Mouse (Mus musculus): ENCODE data around the gene Tenm3. TPM values are rescaled to one million over a fixed set of nuclear protein-coding genes. Genes with fewer than 3 reads are reported as not detected.

Tenm3 gene
- polyA plus RNA-seq, 1 experiment from 2014 or later: 57.1 TPM

DNA sequence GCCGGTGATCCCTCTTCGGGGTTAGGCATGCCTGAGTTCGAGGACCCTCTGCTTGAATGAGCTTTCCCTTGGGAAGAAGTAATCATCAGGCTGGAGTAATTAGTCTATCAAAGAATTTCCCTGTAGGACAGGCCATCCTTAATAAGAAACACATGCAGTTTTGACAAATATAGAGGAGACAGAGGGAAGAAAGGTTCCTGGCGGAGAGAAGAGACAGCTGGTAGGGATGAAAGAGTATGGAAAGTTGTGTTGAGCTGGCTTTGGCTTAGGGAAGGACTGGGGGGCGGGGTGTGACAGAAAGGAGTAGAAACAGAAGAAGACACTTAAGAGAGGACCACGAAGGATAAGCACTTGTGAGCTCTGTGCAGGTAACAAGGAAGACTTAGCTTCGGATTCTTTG, 194.3 kb downstream of the Tenm3 start:
- Histone ChIP-seq H3K27me3 (no peaks in the 10 kb centered on the region), H3K4me2 (replicated peaks) (no peak overlapping the region), H3K9ac (replicated peaks) (no peak overlapping the region), H3K4me1 (replicated peaks) (peaks cover 9% of the 10 kb centered on the region; the same call in 1 of the 2 replicates), H3K9me3 (no peaks in the 10 kb centered on the region), H3K36me3 (no peaks in the 10 kb centered on the region), H3K27ac (no peak overlapping the region), H3K4me3 (replicated peaks) (no peak overlapping the region)
- no peak for ATAC-seq
- WGBS: 84% methylated on average over 7 of the region's 7 CpGs

GRCm38 (mm10) chr8:48646110-48646509, 197.6 kb downstream of the Tenm3 start:
- Histone ChIP-seq H3K4me2 (replicated peaks) (peak overlapping the region; percentile 37), H3K27me3 (no peaks in the 10 kb centered on the region), H3K27ac (no peak overlapping the region), H3K9me3 (no peaks in the 10 kb centered on the region), H3K9ac (replicated peaks) (no peak overlapping the region), H3K4me1 (replicated peaks) (peaks cover 9% of the 10 kb centered on the region; the same call in 1 of the 2 replicates), H3K4me3 (replicated peaks) (peak overlapping the region; percentile 17), H3K36me3 (no peaks in the 10 kb centered on the region)
- ATAC-seq: no peak
- 67% methylated on average over 18 of the region's 18 CpGs for WGBS

DNA sequence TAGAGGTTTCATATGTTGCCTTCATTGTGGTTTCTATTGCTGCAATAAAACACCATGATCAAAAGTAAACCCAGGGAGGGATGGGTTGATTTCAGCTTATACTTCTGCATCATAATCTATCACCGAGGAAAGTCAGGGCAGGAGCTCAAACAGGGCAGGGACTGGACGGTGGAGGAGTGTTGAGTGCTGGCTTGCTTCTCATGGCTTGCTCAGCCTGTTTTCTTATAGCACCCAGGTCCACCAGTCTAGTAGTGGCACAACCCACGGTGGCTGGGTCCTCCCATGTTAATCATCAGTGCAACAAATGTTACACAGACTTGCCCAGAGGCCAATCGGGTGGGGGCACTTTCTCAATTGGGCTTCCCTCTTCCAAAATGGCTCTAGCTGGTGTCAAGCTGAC, 205.6 kb downstream of the Tenm3 start:
- Histone ChIP-seq H3K27me3 (no peaks in the 10 kb centered on the region), H3K4me3 (replicated peaks) (no peak overlapping the region), H3K36me3 (no peaks in the 10 kb centered on the region), H3K9ac (replicated peaks) (no peak overlapping the region), H3K9me3 (no peaks in the 10 kb centered on the region), H3K4me2 (replicated peaks) (no peak overlapping the region), H3K27ac (no peak overlapping the region), H3K4me1 (replicated peaks) (peaks cover 7% of the 10 kb centered on the region)
- ATAC-seq: 0 out of 2 replicates have a peak, but pooled peaks have one; percentile 51
- 83% methylated on average over 4 of the region's 4 CpGs for WGBS

DNA sequence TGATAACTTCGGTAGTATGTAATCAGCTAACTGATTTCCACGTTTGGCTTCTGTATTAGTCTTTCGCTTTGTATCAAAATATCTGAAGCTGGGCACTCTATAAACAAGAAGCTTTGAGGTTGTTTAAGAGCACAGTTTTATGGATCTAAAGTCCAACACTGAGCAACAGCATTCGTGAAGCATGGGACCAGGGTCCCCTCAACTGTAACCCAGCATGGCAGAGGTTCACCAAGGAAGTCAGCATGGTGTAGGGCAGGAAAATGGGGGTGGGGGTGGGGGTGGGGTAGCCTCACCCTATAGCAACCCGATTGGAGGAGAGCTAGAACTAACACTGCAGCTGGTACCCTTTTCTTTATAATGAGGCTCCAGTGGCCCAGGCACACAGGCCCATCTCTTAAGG, 206.8 kb downstream of the Tenm3 start:
- H3K9me3 ChIP-seq: no peaks in the 10 kb centered on the region
- no peaks in the 10 kb centered on the region for H3K27me3 ChIP-seq
- H3K4me2 ChIP-seq (replicated peaks): no peak overlapping the region
- WGBS: 87% methylated on average over 5 of the region's 5 CpGs
- no peak overlapping the region for H3K27ac ChIP-seq
- H3K9ac ChIP-seq (replicated peaks): no peak overlapping the region
- no peak overlapping the region for H3K4me3 ChIP-seq (replicated peaks)
- peaks cover 7% of the 10 kb centered on the region for H3K4me1 ChIP-seq (replicated peaks)
- ATAC-seq: no peak
- H3K36me3 ChIP-seq: no peaks in the 10 kb centered on the region

GRCm38 (mm10) chr8:48635815-48636214, 207.9 kb downstream of the Tenm3 start:
- Histone ChIP-seq H3K27ac (no peak overlapping the region), H3K4me2 (replicated peaks) (no peak overlapping the region), H3K4me3 (replicated peaks) (no peak overlapping the region), H3K9ac (replicated peaks) (no peak overlapping the region), H3K4me1 (replicated peaks) (peaks cover 7% of the 10 kb centered on the region), H3K9me3 (no peaks in the 10 kb centered on the region), H3K27me3 (no peaks in the 10 kb centered on the region), H3K36me3 (no peaks in the 10 kb centered on the region)
- 49% methylated on average over 4 of the region's 4 CpGs for WGBS
- ATAC-seq: no peak

- H3K9me3 ChIP-seq: no peaks in the 10 kb centered on the region
- no peak for ATAC-seq
- peaks cover 4% of the 10 kb centered on the region for H3K4me1 ChIP-seq (replicated peaks)
- no peaks in the 10 kb centered on the region for H3K27me3 ChIP-seq
- H3K27ac ChIP-seq: no peak overlapping the region
- H3K4me3 ChIP-seq (replicated peaks): no peak overlapping the region
- 80% methylated on average over 8 of the region's 8 CpGs for WGBS
- H3K4me2 ChIP-seq (replicated peaks): no peak overlapping the region
- no peak overlapping the region for H3K9ac ChIP-seq (replicated peaks)
- H3K36me3 ChIP-seq: no peaks in the 10 kb centered on the region
Observed at GRCm38 (mm10) chr8:48633426-48633825, 210.3 kb downstream of the Tenm3 start.

DNA sequence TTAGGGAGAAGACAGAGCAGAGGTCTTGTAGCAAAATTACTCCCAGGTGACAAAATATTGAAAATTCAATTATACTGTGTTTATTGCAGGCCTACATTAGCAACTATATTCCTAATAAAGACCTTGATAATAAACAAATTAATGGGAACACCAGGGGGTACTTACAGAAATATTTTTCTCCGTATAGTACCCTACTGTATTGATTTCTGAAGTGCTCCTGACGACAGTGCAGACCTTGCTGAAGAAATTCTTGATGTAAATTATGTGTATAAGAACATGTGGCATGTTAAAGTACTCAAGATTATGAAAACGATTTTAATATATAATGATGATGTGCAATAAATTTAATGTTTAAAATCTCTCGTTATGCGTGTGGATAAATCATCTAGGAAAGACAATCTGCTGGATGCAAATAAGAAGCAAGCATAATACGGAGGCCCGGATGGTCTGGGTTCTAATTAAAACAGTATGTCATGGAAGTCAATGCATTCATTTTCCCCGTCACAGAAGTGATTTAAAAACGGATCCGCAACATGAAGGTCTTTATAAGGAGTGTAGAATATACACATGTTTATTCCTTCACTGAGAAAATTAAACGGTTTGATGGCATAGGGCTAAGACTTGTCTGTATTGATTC, 221.1 kb downstream of the Tenm3 start:
- no peaks in the 10 kb centered on the region for H3K4me1 ChIP-seq (replicated peaks)
- no peak overlapping the region for H3K27ac ChIP-seq
- H3K9ac ChIP-seq (replicated peaks): no peak overlapping the region
- H3K4me2 ChIP-seq (replicated peaks): no peak overlapping the region
- H3K4me3 ChIP-seq (replicated peaks): no peak overlapping the region
- no peaks in the 10 kb centered on the region for H3K27me3 ChIP-seq
- ATAC-seq: no peak
- WGBS: 91% methylated on average over 11 of the region's 11 CpGs
- H3K9me3 ChIP-seq: no peaks in the 10 kb centered on the region
- H3K36me3 ChIP-seq: no peaks in the 10 kb centered on the region

- Histone ChIP-seq H3K36me3 (no peaks in the 10 kb centered on the region), H3K9ac (replicated peaks) (no peak overlapping the region), H3K4me1 (replicated peaks) (peaks cover 44% of the 10 kb centered on the region), H3K27ac (no peak overlapping the region), H3K27me3 (no peaks in the 10 kb centered on the region), H3K4me2 (replicated peaks) (no peak overlapping the region), H3K9me3 (no peaks in the 10 kb centered on the region), H3K4me3 (replicated peaks) (no peak overlapping the region)
- no peak for ATAC-seq
- 26% methylated on average over 8 of the region's 8 CpGs for WGBS
Observed at GRCm38 (mm10) chr8:48615088-48615487, 228.7 kb downstream of the Tenm3 start.

GRCm38 (mm10) chr8:48611934-48612512, 231.7 kb downstream of the Tenm3 start:
- 0 out of 2 replicates have a peak overlapping the region, but pooled peaks have one; percentile 6 for H3K27ac ChIP-seq
- 0 out of 2 replicates have a peak, but pooled peaks have one; percentile 18 for ATAC-seq
- H3K9ac ChIP-seq (replicated peaks): no peak overlapping the region
- peaks cover 44% of the 10 kb centered on the region for H3K4me1 ChIP-seq (replicated peaks)
- no peaks in the 10 kb centered on the region for H3K9me3 ChIP-seq
- H3K27me3 ChIP-seq: no peaks in the 10 kb centered on the region
- no peak overlapping the region for H3K4me3 ChIP-seq (replicated peaks)
- WGBS: 68% methylated on average over 10 of the region's 10 CpGs
- no peak overlapping the region for H3K4me2 ChIP-seq (replicated peaks)
- H3K36me3 ChIP-seq: no peaks in the 10 kb centered on the region

DNA sequence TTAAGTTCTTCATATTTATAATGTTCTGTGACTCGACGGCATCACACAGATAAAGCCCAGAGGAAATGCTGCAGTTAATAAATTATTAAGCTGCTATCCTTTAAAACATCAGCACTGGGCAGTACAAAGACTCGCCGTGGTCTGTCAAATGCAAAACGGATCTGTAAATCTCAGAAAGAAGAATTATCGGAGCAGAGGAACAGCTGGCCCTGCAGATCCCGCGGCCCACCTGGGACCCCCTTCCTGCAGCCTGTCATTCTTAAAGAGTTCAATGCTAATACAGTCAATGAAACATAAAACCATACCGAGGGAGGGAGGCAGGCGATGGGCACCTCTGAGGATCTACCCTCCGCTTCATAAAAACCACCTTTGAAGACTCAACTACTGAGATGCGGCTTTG, 232.6 kb downstream of the Tenm3 start:
- ATAC-seq: peak; percentile 84
- no peaks in the 10 kb centered on the region for H3K27me3 ChIP-seq
- H3K4me2 ChIP-seq (replicated peaks): peak overlapping the region; percentile 7; the same call in 1 of the 2 replicates
- peaks cover 44% of the 10 kb centered on the region for H3K4me1 ChIP-seq (replicated peaks)
- H3K27ac ChIP-seq: peak overlapping the region; percentile 35
- no peak overlapping the region for H3K4me3 ChIP-seq (replicated peaks)
- H3K9me3 ChIP-seq: no peaks in the 10 kb centered on the region
- H3K9ac ChIP-seq (replicated peaks): no peak overlapping the region
- no peaks in the 10 kb centered on the region for H3K36me3 ChIP-seq
- WGBS: 35% methylated on average over 12 of the region's 12 CpGs

DNA sequence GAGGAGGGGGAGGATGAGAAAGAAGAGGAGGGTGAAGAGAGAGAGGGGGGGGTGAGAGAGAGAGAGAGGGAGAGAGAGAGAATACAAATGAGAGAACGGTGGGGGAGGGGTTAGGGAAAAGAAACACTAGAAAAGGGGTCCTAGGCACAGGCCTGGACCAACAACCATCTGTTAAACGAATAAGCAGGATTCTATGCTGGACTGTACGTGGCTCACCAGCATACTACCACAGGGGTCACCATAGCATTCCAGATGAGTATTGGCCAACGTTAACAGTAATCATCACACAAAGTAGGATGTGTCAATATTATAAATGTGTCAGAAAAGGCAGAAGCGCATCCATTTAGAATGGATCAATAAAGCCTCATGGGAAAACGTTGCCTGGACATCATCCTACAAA, 233.4 kb downstream of the Tenm3 start:
- H3K4me3 ChIP-seq (replicated peaks): no peak overlapping the region
- ATAC-seq: peak; percentile 71; the same call in 1 of the 2 replicates
- H3K36me3 ChIP-seq: no peaks in the 10 kb centered on the region
- no peak overlapping the region for H3K4me2 ChIP-seq (replicated peaks)
- H3K27ac ChIP-seq: peak overlapping the region; percentile 35
- H3K9me3 ChIP-seq: no peaks in the 10 kb centered on the region
- peaks cover 44% of the 10 kb centered on the region for H3K4me1 ChIP-seq (replicated peaks)
- H3K27me3 ChIP-seq: no peaks in the 10 kb centered on the region
- no peak overlapping the region for H3K9ac ChIP-seq (replicated peaks)
- WGBS: 67% methylated on average over 6 of the region's 6 CpGs

DNA sequence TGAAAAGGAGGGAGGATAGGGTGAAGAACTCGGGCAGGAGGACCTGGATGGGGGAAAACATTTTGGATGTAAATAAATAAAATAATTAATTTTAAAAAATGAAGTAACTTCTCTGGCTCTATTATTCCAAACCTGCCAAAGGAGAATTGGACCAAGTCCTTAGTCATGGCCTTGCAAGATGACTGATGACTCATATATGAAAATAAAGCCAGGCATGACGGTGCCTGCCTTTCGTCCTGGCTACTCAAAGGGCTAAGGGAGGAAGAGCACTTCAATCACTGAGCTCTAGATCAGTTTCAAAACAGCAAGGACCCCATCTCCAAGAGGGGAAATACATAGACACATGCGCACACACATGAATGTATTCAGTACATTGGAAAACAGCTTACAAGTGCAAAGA, 234.1 kb downstream of the Tenm3 start:
- H3K9me3 ChIP-seq: no peaks in the 10 kb centered on the region
- WGBS: 94% methylated on average over 4 of the region's 4 CpGs

More for the DNA sequence above, 234.1 kb downstream of the Tenm3 start:
- Histone ChIP-seq H3K4me1 (replicated peaks) (peaks cover 37% of the 10 kb centered on the region), H3K4me2 (replicated peaks) (no peak overlapping the region), H3K36me3 (no peaks in the 10 kb centered on the region), H3K4me3 (replicated peaks) (no peak overlapping the region), H3K27me3 (no peaks in the 10 kb centered on the region), H3K27ac (0 out of 2 replicates have a peak overlapping the region, but pooled peaks have one; percentile 35), H3K9ac (replicated peaks) (no peak overlapping the region)
- ATAC-seq: no peak

All from midbrain, embryonic 13.5 days (tissue).